Mouse (Mus musculus) spleen, adult 2 months (tissue): Measurements from ENCODE around the gene Cd7. TPM values are rescaled to one million over a fixed set of nuclear protein-coding genes. Genes with fewer than 3 reads are reported as not detected.

Experiments used
- DNase-seq, 2 experiments: peaks; one replicate each; pipeline versions ENCODE4 v3.0.0 to v3.0.0-alpha.2; 2012 to 2021; ENCODE audit warnings: low spot score in 2 of 2, low read depth in 1 of 2
- H3K27ac ChIP-seq: fragments of 200-500 bp; 2 replicates; pipeline ENCODE4 v1.5.1; 2012; ENCODE audit warnings: low read length, inconsistent platforms; ENCODE audit not compliant: insufficient read depth
- H3K27me3 ChIP-seq: fragments of 200-500 bp; 2 replicates; pipeline ENCODE4 v1.6.1; 2012; ENCODE audit warnings: mild to moderate bottlenecking, moderate library complexity, low read length, inconsistent platforms; ENCODE audit not compliant: control insufficient read depth, insufficient read depth
- H3K36me3 ChIP-seq: fragments of 200-500 bp; 2 replicates; pipeline ENCODE4 v1.6.1; 2012; ENCODE audit warnings: mild to moderate bottlenecking, low read length, inconsistent platforms; ENCODE audit not compliant: control insufficient read depth, insufficient read depth
- H3K4me1 ChIP-seq: fragments of 200-500 bp; 2 replicates; pipeline ENCODE4 v1.6.1; 2011; ENCODE audit warnings: inconsistent platforms; ENCODE audit not compliant: control insufficient read depth, insufficient read depth, insufficient read length
- H3K4me3 ChIP-seq: fragments of 200-500 bp; 2 replicates; pipeline ENCODE4 v1.5.1; 2011; ENCODE audit warnings: mild to moderate bottlenecking, inconsistent platforms; ENCODE audit not compliant: insufficient read depth, insufficient read length; ENCODE audit errors: extremely low read depth
- CTCF ChIP-seq: fragments of 200-500 bp; IDR thresholded peaks from 2 replicates; pipeline ENCODE4 v1.5.1; 2011; ENCODE audit warnings: mild to moderate bottlenecking, inconsistent platforms; ENCODE audit not compliant: insufficient read depth, insufficient read length, insufficient replicate concordance; ENCODE audit errors: extremely low read depth
- POLR2A ChIP-seq: fragments of 200-500 bp; IDR thresholded peaks from 2 replicates; pipeline ENCODE4 v1.6.1; 2011; ENCODE audit warnings: low read depth, low read length, inconsistent platforms
- WGBS: fragments of 180-500 bp; shearing (Covaris S2); methylation state at CpG from one replicate; pipeline ENCODE4 v1.1.7; 2018; 5-methylcytosine and 5-hydroxymethylcytosine counted together
- polyA plus RNA-seq: library from polyadenylated mRNA; depleted of rRNA; stranded (reverse); fragments of >200 nt; gene quantifications from 2 replicates; pipeline ENCODE4 v1.2.3, GENCODE M21; 2012; rRNA removed

Cd7 gene
- polyA plus RNA-seq, 1 experiment = 63.0 TPM

DNA sequence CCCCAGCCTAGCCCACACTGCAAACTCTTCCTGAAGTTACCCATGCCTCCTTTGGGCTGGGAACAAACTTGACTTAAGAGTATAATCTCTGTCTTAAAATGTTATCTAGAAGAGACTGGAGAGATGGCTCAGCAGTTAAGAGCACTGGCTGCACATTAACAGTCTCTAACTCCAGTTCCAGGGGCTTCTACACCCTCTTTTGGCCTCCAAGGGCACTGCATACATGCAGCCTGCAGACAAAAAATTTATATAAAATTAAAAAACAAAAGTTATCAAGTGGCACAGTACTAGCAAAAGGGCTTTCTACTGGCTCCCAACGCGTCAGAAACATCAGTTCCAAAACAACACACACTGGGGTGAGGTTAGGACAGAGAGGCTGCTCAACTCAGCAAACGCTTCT is 51.6 kb downstream of the Cd7 start:
- no peak for DNase-seq
- H3K4me3 ChIP-seq = no peak overlapping the region
- H3K4me1 ChIP-seq = peaks cover 13% of the 10 kb centered on the region
- H3K27ac ChIP-seq = no peak overlapping the region
- peaks cover 13% of the 10 kb centered on the region for H3K36me3 ChIP-seq
- WGBS = 79% methylated on average over 3 of the region's 3 CpGs
- no peaks in the 10 kb centered on the region for H3K27me3 ChIP-seq
- TF ChIP-seq CTCF = no peak
- TF ChIP-seq POLR2A = no peak

Other genes with a start within 250 kb of the Cd7 start
- 35.0 and 39.4 TPM in 2 replicates for gene Dus1l, start 243.0 kb downstream of the Cd7 start, polyA plus RNA-seq
- 151 and 179 TPM in 2 replicates for gene Fasn, start 214.9 kb downstream of the Cd7 start, polyA plus RNA-seq
- 0.47 and 0.78 TPM in 2 replicates for gene Ccdc57, start 106.5 kb downstream of the Cd7 start, polyA plus RNA-seq
- gene Slc16a3, start 90.9 kb downstream of the Cd7 start, polyA plus RNA-seq = 16.1 and 23.1 TPM in 2 replicates
- gene Csnk1d, start 48.1 kb downstream of the Cd7 start, polyA plus RNA-seq = 48.6 and 49.2 TPM in 2 replicates
- gene Sectm1b, start 24.2 kb upstream of the Cd7 start, polyA plus RNA-seq = not detected in 2 replicates
- 5.0 and 8.9 TPM in 2 replicates for gene Sectm1a, start 41.8 kb upstream of the Cd7 start, polyA plus RNA-seq
- not detected in 2 replicates for gene Tex19.2, start 79.3 kb upstream of the Cd7 start, polyA plus RNA-seq
- gene Tex19.1, start 106.7 kb upstream of the Cd7 start, polyA plus RNA-seq = not detected in 2 replicates
- gene Uts2r, start 120.9 kb upstream of the Cd7 start, polyA plus RNA-seq = not detected in 2 replicates
- gene Hexdc, start 165.0 kb upstream of the Cd7 start, polyA plus RNA-seq = 11.0 and 14.7 TPM in 2 replicates
- gene Ogfod3, start 165.3 kb upstream of the Cd7 start, polyA plus RNA-seq = 5.9 TPM in 2 replicates
- 63.3 and 67.2 TPM in 2 replicates for gene Cybc1, start 189.9 kb upstream of the Cd7 start, polyA plus RNA-seq
- gene Narf, start 197.8 kb upstream of the Cd7 start, polyA plus RNA-seq = 36.8 and 42.0 TPM in 2 replicates
- 29.8 and 40.3 TPM in 2 replicates for gene Foxk2, start 220.6 kb upstream of the Cd7 start, polyA plus RNA-seq